Mouse (Mus musculus) heart, postnatal 0 days (tissue): ENCODE data around the gene Tlr8.
"Not testable (repeated sequence)": the region's sequence is repeated elsewhere in the genome, so short reads cannot be mapped to it uniquely, and the experiment has no call there.

Experiments used
- CTCF ChIP-seq: IDR thresholded peaks from 2 replicates; pipeline ENCODE4 v1.5.1; 2016; ENCODE audit warnings: antibody characterized with exemption, control low read depth, low read depth
- EP300 ChIP-seq: IDR thresholded peaks from 2 replicates; pipeline ENCODE4 v1.6.1; 2016; ENCODE audit warnings: antibody characterized with exemption, low read depth

GRCm38 (mm10) chrX:167302061-167302460, 37.9 kb upstream of the Tlr8 start:
- TF ChIP-seq CTCF, EP300: not testable (repeated sequence)
